Mouse (Mus musculus) thymus, postnatal 36 days (tissue): ENCODE data around the gene Atpaf1.

ENCODE experiments used
- DNase-seq, 2 experiments: peaks; one replicate each; pipeline ENCODE4 v3.0.0; 2022; ENCODE audit warnings: mixed read lengths in 2 of 2

Atpaf1 gene

DNA sequence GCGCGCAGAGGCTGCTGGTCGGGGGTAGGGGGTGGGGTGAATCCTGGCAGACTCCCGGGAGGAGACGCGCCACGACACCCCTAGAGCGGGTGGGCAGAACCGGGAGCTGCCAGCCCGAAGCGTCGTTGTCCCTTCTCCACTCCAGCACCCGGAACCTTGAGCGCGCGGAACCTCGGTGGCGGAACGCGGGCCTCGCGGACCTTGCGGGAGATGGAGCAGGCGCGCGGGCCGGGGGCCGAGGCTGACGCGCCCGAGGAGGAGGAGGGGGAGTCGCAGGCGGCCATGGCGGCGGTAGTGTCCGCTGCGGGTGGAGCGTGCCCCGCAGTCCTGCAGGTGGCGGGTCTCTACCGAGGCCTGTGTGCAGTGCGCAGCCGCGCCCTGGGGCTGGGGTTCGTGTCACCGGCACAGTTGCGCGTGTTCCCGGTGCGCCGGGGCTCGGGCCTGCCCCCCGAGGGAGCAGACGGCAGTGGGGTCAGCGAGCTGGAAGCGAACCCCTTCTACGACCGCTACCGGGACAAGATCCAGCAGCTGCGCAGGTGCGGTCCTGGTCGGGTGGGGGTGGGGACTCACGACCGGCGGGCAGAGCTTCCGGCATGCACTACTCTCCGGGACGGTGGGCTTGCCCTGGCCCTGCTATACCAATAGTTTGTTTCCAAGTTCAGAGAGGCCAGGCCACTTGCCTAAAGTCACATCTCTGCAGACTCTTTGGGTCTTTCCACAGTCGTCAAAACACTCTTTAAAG, at the start of gene Atpaf1:
TSS of gene Atpaf1 (plus strand) at position 44 of the 742 bp plus-strand sequence.
- peak; percentile 74 to 76 for DNase-seq

DNA sequence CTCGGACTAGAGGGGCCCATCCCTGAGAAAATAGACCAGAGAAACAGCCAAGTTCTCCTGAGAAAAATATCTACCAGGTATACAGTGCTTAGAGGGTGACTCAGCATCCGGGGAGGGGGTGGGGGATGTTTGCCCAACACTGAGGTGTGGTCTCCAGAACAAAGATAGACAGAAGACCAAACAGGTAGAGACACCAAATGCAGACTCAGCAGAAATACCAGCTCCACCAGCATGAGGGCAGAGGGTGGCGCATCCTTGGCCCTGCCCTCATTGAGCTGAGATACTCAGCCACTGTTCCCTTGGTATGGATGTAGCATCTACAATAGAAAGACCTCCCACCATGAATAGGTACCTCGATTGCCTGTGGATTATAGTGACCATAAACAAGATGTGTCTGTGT, 49.7 kb upstream of the Atpaf1 start:
- DNase-seq: no peak

DNA sequence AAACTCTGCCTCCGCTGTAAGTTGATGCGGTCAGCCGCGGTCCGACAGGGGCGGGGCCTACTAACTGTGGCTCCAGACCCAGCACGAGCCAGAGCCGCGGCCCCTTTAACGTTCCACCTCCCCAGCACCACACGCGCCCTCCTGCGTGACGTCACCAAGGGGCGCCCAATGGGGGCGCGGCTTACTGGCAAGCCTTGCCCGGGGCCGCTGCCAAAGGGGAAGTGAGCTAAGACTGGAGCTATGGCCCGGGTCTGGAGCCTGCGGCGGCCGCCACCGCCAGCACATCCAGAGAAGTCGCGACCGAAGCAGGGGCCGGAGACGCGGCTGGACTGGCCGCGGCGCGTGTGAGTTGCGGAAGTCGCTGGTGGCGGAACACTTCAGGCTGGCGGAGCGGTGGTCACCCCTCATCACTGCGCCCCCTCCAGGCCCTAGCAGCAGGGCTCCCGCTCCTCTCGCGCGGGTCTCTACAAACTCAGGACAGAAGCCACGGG, 47.0 kb upstream of the Atpaf1 start, which contains the start of gene Efcab14:
TSS of gene Efcab14 (plus strand) at position 194 of the 491 bp plus-strand sequence.
- peak; percentile 93 to 95 for DNase-seq

DNA sequence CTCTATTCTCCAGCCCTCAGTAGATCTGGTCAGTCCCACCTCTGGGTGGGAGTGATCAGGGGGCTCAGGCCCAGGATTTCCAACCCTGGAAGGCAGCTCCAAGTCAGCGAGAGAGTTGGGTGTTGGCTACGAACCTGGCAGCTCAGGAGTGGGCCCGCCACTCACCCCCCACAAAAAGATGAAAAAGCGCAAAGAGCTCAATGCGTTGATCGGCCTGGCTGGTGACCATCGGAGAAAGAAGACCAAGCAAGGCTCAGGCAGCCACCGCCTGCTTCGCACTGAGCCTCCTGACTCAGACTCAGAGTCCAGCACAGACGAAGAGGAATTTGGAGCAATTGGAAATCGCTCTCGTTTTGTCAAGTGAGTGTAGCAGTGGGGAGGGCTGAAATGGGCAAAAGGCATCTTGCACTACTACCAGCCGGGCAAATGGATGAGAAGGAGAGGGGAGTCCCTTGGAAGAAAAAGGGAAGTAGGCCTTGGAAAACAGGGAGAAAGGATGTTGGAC, 46.1 kb upstream of the Atpaf1 start:
- peak; percentile 3 to 11 for DNase-seq

DNA sequence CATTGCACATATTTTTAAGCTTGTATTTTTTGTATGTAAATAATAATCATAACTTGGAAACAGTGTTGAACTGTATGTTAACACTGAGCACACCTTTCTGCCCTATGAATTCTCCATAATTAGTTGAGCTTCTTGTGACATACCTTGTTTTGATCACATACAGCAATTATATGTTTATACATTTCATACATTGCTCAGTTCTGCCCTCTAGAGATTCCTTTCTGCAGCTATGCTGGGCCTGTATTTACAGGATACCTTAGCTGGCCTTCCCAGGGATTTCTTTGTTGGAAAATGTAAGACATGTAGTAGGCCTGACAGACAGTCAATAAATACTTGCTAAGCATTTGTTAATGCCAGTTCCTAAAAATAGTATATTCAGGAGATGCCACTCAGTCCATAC, 42.0 kb upstream of the Atpaf1 start:
- DNase-seq: no peak

DNA sequence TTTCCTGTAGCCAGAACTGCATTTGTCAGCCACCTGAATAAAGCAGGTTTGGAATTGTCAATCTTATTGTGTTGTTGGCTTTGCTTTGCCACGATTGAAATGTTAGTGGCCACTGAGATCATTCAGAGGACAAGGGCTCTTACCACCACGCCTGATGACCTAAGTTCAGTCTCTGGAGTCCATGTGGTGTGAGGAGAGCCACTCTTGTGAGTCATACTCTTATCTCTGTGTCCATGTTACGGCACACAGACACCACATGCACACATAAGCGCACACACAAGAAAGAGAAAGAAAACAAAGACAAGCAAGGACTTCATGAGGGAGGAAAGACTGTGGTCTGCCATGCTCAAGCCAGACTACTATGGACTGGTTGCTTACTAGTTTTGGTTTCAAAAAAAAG, 41.5 kb upstream of the Atpaf1 start:
- DNase-seq: no peak

DNA sequence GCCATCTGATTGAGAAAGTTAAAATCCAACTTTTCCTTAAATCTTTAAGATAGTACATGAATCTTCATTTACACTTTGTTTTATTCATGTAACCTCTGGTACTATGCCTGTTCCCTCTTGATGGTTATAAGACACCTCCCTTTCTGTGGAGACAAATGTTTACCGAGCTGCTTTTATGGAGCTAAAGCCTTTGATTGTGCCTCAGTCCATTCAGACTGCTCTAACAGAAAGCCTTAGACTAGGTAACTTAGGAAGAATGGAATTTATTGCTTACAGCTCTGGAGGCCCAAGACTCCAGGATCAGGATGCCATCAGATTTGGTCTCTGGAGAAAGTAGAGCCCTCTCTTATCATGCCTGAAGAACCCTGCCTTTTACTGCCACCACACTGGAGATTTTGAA, 36.4 kb upstream of the Atpaf1 start:
- no peak for DNase-seq

DNA sequence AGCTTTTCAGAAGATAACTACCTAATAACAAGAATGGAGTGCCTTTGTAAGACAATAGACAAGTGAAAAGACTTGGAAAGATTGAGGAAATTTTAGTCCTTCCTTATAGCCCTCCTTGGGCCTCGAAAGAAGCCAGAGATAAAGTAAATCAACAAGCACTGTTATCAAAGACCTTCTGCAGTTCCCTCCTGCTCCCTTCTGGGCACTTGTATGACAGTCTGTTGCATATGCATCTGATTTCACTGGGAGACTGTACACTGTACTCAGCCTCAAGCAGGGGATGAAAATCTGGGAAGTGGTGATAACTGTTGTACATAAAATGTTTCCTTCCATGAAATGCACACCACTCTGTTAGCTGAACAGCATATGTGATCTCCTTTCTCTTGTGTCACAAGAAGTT, 35.3 kb upstream of the Atpaf1 start:
- DNase-seq: no peak

DNA sequence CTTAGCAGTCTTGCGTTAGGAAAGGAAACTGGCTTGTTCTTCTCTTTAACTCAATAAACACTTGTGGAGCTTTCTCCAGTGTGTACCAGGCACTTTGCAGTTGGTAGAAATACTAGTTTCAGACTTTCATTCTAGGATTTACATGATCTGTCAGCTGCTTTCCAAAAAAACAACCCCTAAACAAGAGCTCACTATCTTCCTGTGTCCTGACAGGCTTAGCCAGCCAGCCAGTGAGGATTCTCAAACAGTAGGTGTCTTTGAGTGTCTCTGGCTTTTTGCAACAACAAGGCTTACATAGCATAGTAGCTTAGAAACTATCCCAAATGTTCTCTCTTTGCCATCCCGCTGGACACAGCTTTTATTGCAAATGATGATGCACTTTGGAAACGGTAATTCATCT, 30.5 kb upstream of the Atpaf1 start:
- DNase-seq: no peak

DNA sequence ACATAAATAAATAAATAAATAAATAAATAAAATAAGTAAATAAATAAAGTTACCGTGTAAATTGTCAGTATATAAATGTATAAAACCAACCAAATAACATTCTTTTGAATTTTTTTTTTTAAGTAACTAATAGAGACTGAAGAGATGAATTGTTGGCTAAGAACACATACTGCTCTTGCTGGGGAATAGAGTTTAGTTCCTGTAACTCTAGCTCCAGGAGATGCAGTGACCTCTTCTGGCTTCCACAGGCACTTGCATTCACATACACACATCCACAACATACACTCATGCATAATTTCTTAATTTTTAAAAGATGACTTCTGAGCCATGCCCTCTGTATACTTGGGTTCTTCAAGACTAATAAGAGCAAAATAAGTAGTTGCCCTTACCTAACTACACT, 29.8 kb upstream of the Atpaf1 start:
- no peak for DNase-seq

DNA sequence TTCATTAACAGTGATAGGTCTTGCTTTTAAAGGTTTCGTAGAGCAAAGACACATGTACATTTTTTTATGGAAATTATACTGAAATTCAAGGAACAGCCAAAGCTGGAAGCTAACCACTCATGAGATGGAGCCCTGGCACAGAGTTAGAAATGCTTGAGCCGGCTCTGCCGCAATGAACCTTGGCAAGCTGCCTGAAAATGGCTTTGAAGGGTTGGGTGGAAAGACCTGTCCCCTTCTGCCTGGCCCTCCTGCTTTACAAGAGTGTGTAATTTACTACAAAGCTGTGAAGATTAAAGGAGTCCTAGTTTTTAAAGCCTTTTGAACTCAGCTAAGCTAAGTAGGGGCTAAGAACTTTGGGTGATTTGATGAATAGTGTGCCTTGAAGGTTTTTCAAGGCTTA, 23.4 kb upstream of the Atpaf1 start:
- DNase-seq: no peak

DNA sequence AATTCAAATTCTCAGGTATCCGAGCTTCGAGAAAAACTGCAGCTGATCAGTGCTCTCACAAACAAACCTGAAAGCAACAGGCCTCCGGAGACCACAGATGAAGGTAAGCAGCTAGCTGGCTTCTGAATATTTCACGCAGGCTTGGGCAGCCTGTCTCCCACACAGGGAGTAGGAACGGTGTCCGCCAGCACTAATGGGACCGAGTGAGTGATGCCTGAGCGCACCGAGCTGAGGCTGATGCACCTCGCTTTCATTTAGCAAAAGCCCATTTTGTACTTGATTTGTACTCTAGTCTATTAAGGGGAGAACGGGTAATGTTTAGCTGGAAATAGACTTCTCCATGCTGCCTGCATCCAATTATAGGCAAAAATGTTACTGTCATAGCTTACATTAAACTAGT, 20.0 kb upstream of the Atpaf1 start:
- no peak for DNase-seq

DNA sequence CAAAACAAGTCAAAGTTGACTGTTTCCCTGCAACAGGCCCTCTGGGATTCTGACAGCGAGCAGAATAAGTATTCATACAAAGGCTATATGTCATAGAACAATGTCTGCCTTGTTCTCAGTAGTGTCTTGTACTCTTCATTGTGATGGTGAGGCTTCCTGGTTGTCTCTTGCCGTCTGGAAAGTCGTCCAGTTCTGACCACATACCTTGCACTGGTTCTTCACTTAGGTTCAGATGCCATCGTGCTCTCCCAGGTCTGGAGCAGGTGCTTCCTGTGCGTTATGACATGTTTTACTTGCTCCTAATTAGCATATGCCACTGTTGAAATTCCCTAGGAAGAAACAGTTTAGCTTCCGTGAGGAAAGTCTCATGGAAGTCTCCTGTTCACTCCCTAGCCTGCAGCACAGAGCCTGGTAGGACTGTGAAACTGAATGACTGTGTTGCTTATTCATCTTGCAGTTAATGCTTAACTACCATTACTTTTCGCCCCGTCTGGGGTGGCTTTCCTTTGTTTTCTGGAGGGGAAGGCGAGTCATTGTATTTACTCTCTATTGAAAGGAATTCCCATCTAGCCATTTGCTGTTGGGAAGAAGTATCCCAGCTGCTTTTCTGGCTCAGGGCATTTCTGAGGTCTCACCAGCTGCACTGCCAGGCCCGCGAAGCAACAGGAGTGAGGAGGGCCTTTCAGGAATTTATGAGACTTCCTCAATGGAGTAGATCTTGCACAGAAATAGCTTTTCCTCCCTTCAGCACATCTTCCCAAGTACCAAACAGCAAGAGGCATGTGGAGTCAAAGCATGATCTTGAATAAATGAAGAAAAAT, 16.8 kb upstream of the Atpaf1 start:
- DNase-seq: no peak

DNA sequence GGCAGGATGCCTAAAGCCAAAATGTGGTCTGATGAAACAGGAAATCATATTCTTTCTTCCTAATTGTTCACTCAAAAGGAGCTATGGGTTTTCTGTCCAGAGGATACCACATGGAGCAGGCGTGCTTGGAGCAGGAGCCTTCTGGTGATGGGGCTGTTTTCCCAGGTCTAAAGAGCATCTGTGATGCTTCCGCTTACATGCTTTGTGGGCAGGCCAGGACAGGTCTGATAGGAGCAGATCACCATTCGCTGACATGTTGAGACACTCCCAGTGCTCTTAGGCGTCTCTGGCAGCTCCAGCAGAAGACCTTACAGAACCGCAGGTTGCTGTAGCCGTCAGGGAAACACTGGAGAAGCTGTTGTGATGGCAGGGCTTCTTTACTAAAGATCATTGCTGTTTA, 9.6 kb upstream of the Atpaf1 start:
- no peak for DNase-seq

DNA sequence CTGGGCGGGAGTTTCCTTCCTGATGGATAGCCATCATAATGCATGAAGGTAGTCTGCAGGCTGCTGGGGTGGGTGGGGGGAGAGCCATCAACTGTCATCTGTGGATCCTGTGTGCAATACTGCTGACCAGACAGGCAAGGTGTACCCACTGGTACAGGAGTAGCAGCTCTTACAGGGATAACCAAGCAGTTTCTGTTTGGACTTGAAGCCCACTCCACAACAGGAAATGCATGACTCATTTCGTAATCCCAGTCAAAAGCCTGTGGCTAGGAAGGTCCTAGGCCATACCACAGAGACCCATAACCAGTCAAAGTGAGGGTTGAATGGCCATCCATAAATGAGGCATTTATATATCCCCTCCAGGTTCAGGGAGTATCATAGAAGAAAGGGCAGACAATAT, 7.0 kb upstream of the Atpaf1 start:
- no peak for DNase-seq

DNA sequence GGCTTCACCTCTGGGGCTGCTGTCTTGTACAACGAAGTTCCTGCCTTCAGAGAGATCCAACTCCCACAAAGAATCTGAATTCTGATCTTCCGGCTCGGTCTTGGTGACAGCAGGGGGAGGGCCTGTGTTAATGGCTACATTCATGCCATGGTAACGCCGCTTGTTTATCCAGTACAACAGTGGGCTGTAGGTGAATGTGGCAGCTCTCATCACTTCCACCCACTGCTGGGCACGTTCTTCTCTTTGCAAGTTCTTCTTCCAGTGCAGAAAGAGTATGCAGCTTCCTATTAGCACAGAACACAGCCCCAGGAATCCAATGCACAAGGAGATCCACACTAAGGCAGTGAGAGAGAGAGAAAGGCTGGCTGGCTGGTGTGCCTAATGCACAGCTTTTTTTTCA, 4.3 kb upstream of the Atpaf1 start:
- no peak for DNase-seq

DNA sequence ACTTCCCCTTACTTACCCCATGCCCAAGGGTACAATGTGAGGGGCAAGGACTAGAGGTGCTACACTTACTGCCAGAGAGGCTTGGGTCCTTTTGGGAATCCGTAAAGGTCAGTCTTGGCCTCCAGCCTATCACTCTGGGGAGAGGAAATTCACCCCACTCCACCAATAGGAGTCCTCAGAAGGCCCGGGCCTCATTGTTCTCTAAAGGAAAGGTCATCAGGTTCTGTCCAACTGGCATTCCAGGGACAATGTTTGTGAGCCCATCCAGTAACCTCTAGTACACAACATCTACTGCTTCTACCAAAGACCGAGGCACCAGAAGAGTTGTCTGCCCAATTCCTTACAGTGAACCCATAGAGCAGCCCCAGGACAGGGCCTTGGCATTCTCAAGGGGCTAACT, 3.7 kb upstream of the Atpaf1 start, which contains the start of gene Tex38:
TSS of gene Tex38 (minus strand) at position 101 of the 400 bp plus-strand sequence.
- no peak for DNase-seq

DNA sequence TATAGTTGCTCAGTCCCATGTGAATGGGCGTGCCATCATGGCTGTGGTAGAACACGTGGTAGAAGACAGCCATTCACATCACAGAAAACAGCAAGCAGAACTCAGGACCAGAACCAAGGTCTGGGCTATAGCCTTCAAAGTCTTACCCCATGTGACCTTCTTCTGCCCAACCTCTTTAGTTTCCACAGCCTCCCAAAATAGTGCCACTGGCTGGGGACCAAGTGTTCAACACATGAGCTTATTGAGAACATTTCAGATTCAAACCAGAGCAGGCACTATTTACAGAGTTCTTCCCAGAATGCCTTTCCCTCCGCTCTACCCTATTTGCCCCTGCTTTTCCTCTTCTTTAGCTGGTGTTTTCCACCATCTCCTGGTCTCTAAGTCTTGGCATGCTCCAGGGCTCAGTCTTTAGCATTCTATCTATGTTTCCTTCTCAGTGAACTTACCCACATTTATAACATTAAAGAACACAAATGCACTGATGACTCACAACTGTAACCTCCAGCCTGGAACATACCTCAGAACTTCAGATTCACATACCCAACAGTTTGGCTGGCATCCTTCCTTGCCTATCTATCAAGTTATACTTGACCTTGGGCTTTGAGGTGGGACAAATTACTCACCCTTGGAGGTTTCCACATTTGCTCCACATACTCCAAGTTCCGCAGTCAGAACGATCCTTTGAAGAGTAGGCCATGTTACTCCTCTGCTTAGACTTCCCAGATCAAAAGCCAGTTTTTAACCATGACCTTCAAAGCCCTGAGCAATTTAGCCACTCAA, 2.4 kb upstream of the Atpaf1 start:
- DNase-seq: no peak

DNA sequence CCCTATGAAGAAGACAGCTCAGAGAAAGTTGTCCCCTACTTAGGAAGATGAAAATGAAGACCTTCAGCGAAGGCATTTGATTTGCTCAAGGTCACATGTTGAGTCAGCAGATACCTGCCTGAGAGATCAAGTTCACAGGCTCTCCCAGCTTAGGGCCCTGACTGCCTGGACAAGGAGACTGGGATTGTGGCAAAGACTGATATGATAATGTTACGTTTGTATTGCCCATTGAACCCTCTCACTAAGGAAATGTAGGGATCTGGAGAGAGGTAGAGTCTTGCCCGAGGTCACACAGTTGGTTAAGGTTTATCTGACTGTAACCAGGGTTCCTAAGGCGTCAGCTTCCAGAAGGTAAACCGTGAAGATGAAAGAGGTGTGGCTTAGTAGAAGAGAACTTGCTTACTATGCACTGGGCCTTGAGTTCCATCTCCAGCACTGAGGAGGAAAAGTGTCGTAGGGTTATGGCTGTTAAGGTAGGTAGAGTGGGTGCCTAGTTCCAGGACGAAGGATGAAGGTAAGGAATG, 961 bp downstream of the Atpaf1 start:
- no peak for DNase-seq

DNA sequence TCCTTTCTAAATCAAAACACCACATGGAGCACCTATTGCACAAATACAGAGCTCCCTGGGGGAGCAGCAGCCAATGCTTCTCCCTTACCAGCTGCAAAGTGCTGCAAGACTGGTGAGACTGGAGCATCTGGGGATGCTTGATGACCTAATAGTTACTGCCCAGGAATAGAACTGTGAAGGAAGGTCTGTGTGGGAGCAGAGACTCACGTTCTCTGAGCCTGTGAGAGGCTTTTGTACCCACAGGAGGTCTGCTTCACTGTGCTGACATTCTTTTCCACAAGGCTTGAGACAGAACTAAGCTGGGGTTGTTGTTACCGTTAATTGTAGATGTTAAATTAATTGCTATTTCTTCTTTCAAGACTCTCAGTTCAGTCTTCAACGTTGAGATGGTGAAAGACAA, 6.3 kb downstream of the Atpaf1 start:
- DNase-seq: no peak

DNA sequence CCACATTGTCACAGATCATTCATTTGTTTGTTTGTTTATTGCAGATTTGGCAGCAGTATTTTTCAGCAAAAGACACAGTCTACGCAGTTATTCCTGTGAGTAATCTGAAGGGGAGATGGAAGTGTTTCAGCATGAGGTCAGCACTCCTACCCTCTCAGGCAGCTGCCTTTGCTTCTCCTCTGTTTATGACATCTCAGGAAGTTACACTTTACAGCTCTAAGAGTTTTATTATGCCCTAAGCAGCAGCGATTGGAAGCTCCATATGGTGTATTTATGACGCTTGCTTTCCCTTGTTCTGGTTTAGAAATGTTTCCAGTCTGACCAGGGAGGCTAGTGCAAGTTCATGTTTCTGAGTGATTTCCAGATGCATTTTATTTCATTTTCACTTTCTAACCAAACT, 10.7 kb downstream of the Atpaf1 start:
- DNase-seq: no peak

DNA sequence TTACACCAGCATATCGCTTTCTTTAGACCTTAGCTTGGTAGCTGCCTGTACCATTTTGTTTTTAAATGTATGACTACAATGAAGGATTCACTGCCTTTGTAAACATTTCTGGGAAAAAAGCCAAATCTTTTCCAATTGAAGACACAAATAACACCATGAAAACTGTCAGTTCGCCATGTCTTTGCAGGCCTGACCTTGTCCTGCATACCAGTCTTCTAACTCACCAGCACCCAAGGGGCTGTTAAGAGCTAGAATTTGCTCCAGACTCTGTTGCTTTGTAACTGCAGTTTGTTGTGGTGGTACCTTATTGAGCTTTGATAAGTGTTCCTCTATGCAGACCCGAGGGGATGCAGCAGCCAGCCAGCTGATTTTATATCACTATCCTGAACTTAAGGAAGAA, 15.4 kb downstream of the Atpaf1 start:
- DNase-seq: no peak

DNA sequence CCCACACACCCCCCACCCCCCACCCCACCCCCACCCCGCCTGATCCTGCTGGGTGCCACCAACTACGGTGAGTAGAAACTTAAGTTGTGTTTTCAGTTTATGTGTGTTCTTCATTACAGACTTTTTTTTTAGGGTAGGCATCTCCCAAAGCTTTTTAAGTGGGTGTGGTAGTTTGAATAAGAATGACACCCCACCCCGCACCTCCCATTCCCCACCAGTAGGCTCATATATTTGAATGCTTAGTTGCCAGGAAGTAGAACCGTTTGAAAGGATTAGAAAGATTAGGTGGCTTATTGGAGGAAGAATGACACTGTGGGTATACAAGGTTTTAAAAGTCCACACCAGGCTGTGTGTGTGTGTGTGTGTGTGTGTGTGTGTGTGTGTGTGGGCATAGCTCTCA, 27.7 kb downstream of the Atpaf1 start:
- DNase-seq: no peak
